Mouse (Mus musculus): ENCODE results near the gene Popdc3.
"Not testable (repeated sequence)": the region's sequence is repeated elsewhere in the genome, so short reads cannot be mapped to it uniquely, and the experiment has no call there.

The Popdc3 gene

GRCm38 (mm10) chr10:45318922-45319321, 141.0 kb downstream of the Popdc3 start:
- no peak for DNase-seq

GRCm38 (mm10) chr10:45320296-45320695, 142.4 kb downstream of the Popdc3 start:
- DNase-seq, result no peak

DNA sequence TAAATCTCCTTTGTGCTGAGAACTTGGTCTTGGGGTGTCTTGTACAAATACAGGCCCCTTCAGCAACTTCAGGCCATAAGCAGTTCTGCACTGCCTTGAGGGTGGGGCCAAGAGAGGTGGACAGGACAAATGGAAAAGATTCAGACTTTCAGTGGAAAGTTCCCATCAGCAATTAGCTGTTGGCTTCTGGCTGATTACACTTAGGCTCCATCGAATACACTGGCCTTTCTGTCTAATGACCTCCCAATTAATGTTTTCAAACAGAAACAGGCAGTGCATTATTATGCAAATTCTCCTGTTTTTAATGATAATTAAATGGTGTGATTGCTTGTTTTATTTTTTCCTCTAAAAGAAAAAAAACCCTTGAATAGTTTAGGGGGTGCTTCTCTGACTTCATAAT, 146.3 kb downstream of the Popdc3 start:
- no peak for DNase-seq

GRCm38 (mm10) chr10:45328196-45329000, 150.5 kb downstream of the Popdc3 start:
- DNase-seq, result no peak

DNA sequence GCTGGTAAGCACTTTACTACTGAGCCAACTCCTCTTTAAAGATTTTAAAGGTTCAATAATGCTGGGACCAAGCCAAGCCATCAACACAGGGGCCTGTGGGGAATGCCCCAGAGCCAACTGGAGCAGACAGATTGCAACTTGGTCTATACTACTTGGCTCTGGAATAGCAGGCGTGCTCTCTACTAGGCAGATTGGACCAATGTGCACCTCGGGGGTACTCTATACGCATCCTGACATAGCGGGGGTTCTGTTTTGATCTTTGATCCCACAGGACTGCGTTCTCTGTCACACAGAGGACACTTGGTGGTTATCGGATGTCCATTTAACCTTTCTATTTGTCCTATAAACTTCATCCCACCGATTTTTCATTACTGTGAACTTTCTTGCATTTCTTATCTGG, 157.0 kb downstream of the Popdc3 start:
- DNase-seq, result no peak

- DNase-seq, result peak; percentile 46
Observed at GRCm38 (mm10) chr10:45335434-45336422, 157.8 kb downstream of the Popdc3 start, which contains the start of gene Bves. TSS of gene Bves (plus strand) at chr10:45335772.

DNA sequence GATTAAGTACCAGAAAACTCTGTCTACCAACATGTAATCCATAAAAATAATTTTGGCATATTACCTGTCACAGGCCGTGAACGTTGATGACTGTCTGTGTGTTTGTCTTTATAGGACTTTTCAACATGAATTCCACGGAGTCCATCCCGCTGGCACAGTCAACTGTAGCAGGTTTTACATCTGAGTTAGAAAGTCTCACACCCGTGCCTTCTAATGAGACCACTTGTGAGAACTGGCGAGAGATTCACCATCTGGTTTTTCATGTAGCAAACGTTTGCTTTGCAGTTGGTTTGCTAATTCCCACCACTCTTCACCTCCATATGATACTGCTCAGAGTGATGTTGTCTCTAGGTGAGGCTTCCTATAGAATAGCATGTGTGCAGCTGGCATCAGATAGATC, 161.2 kb downstream of the Popdc3 start:
- DNase-seq, result no peak

DNA sequence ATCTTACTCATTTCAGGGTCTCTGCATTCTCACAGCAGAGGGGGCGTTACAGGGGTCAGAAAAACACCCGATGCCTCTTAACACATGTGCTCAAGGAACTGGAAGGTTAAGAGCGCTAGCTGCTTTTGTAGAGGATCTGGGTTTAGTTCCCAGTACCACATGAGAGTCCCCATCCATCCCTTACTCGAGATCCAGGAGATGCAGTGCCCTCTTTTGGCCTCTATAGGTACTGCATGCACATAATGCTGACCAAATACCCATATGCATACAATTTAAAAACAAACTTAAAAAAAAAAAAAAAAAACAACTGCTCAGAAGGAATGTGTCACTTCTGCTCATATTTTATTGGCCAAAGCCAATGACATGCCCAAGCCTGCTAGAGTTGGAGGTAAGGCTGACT, 166.5 kb downstream of the Popdc3 start:
- DNase-seq, result no peak

DNA sequence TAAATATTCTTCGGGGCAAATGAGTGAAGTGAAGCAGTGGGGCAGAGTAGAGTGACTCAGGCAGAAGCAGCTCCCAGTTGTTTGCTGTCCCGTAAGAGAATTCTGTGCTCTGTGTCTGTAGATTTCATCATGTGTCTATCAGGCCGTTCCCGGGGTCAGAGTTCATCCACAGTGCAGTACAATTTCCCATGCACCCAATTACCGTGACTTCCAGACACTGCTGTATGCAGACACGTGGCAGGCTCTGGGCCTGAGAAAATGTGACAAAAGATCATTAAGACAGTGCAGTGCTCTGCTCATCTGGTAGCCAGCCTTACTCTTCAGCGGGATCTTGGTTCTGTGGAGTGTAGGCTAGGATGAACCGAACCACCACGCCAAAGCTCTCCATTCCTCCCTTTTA, 167.3 kb downstream of the Popdc3 start:
- DNase-seq, result no peak

- not testable (repeated sequence) for DNase-seq
Observed at GRCm38 (mm10) chr10:45348143-45348542, 170.2 kb downstream of the Popdc3 start.

DNA sequence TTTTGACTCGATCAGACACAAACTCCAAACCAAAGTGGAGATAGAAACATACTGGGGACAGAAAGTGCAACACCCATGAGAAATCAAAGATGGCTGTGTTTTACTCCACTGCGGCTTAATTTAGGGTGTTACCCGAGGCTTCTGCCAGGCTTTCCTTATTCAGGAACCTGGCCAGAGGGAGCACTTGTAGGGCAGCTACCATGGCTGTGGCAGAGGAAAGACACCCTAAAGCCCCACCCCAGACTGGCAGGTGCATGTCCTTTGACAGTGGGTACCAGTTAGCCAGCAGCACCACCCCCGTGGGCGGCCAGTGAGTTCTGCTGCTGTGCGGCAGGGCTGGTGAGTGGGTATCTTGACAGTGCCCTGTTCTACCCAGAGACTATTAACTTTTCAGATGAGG, 178.2 kb downstream of the Popdc3 start:
- no peak for DNase-seq

GRCm38 (mm10) chr10:45363396-45363795, 185.5 kb downstream of the Popdc3 start:
- no peak for DNase-seq

DNA sequence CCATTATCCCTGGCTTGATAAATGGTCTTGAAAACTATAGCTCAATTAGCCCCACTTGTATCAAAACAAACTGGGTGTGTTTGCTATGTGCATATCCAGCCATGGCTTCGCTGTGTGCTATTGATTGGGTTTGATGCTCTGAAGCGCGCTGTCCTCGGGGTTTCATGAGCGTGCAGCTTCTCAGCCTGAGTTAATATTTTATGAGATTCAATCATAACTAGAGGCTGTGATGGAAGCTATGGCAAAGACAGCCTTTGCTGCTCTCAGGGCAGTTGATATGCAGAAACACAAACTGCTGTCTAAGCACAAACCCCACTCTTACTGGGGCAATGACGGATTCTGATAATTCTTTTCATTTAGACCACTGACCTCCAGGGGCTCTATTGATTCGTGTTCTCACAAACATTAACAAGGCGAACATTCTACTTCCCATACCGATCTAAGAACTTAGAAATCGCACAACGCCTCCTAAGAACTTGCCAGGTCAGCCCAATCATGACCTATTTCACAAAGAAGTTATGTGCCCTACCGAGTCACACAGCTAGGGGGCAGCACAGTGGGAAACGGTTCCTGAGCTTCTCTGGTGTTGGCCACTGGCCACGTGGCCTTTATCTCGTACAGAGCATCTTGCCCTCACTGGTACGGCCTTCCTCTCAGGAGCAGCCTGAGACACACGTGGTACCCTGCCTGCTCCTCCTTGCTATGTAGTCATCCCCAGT, 189.2 kb downstream of the Popdc3 start:
- DNase-seq, result no peak

Data from kidney, postnatal 10 days (tissue).